Mouse (Mus musculus) embryonic facial prominence, embryonic 12.5 days (tissue): ENCODE results near the gene Gm31371. TPM values are rescaled to one million over a fixed set of nuclear protein-coding genes. Genes with fewer than 3 reads are reported as not detected.
"Not testable (repeated sequence)": the region's sequence is repeated elsewhere in the genome, so short reads cannot be mapped to it uniquely, and the experiment has no call there.

ENCODE experiments used
- ATAC-seq: fragments of 200-750 bp; cut with Nextera tagmentation; 2 replicates; pipeline ENCODE4 v1.8.0; 2017; ENCODE audit not compliant: insufficient number of reproducible peaks, insufficient read depth, low FRiP score, low TSS enrichment
- H3K27ac ChIP-seq: fragments of 300-500 bp; sonication (generic); 2 replicates; pipeline ENCODE4 v1.5.1; 2016; ENCODE audit warnings: mild to moderate bottlenecking
- H3K27me3 ChIP-seq: fragments of 300-500 bp; sonication (generic); 2 replicates; pipeline ENCODE4 v1.6.1; 2016; ENCODE audit warnings: mild to moderate bottlenecking, moderate library complexity
- H3K36me3 ChIP-seq: fragments of 300-500 bp; sonication (generic); 2 replicates; pipeline ENCODE4 v1.6.1; 2016; ENCODE audit warnings: mild to moderate bottlenecking
- H3K4me1 ChIP-seq: fragments of 300-500 bp; sonication (generic); 2 replicates; pipeline ENCODE4 v1.6.1; 2016
- H3K4me2 ChIP-seq: fragments of 300-500 bp; sonication (generic); replicated peaks from 2 replicates; pipeline ENCODE4 v1.6.1; 2016; ENCODE audit warnings: mild to moderate bottlenecking, moderate library complexity
- H3K4me3 ChIP-seq: fragments of 300-500 bp; sonication (generic); 2 replicates; pipeline ENCODE4 v1.5.1; 2016; ENCODE audit warnings: mild to moderate bottlenecking
- H3K9ac ChIP-seq: fragments of 300-500 bp; sonication (generic); 2 replicates; pipeline ENCODE4 v1.6.1; 2016; ENCODE audit warnings: mild to moderate bottlenecking, moderate library complexity
- H3K9me3 ChIP-seq: fragments of 300-500 bp; sonication (generic); 2 replicates; pipeline ENCODE4 v1.6.1; 2016; ENCODE audit warnings: mild to moderate bottlenecking, moderate library complexity
- WGBS: fragments of 180-500 bp; shearing (Covaris S2); methylation state at CpG from one replicate; pipeline ENCODE4 v1.1.7; 2016; 5-methylcytosine and 5-hydroxymethylcytosine counted together
- polyA plus RNA-seq: library from polyadenylated mRNA; unstranded; fragments of >200 nt; fragmentation: Nextera tagmentation; extraction: Ambion mirVana; gene quantifications from 2 replicates; pipeline ENCODE4 v1.2.1, GENCODE M21; 2016

Gene Gm31371
- not detected in 2 replicates for polyA plus RNA-seq

DNA sequence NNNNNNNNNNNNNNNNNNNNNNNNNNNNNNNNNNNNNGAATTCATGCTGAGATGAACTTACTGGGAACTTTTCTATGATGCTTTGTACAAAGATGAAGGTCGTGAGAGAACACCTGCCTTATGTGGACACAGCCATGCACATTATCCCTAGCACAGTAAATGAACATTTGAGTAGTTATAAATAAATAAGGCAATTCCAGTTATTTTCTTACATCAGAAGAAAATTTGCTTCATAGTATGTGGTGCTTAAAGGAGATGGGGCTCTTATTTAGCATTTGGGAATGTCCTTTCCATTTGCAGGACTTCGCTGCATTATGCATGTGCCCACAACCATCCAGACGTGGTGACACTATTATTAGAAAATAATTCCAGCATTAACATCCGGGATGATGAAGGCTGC is at the start of gene Gm31371:
TSS of gene Gm31371 (plus strand) at position 301 of the 400 bp plus-strand sequence.
- WGBS: 69% methylated on average over 3 of the region's 4 CpGs
- H3K36me3 ChIP-seq, H3K27ac ChIP-seq, H3K4me2 ChIP-seq, H3K4me1 ChIP-seq, H3K27me3 ChIP-seq, H3K4me3 ChIP-seq, H3K9ac ChIP-seq, ATAC-seq, H3K9me3 ChIP-seq: not testable (repeated sequence)

- WGBS: 87% methylated on average over 7 of the region's 8 CpGs
- not testable (repeated sequence) for ATAC-seq, H3K4me2 ChIP-seq, H3K4me3 ChIP-seq, H3K9me3 ChIP-seq, H3K9ac ChIP-seq, H3K36me3 ChIP-seq, H3K27ac ChIP-seq, H3K4me1 ChIP-seq, H3K27me3 ChIP-seq
Observed at GRCm38 (mm10) chr8:19906425-19907055, 3.3 kb downstream of the Gm31371 start.

- H3K36me3 ChIP-seq, H3K4me3 ChIP-seq, H3K4me1 ChIP-seq, ATAC-seq, H3K9me3 ChIP-seq, H3K27me3 ChIP-seq, H3K4me2 ChIP-seq, H3K27ac ChIP-seq, H3K9ac ChIP-seq: not testable (repeated sequence)
- 81% methylated on average over 5 of the region's 6 CpGs for WGBS
Observed at GRCm38 (mm10) chr8:19908841-19909321, 5.7 kb downstream of the Gm31371 start.

- H3K27me3 ChIP-seq, H3K4me1 ChIP-seq, H3K4me3 ChIP-seq, H3K9ac ChIP-seq, H3K27ac ChIP-seq, H3K9me3 ChIP-seq, ATAC-seq, H3K4me2 ChIP-seq, H3K36me3 ChIP-seq: not testable (repeated sequence)
- whole genome bisulfite sequencing: 79% methylated on average over 2 of the region's 3 CpGs
Observed at GRCm38 (mm10) chr8:19919086-19919485, 15.9 kb downstream of the Gm31371 start.

DNA sequence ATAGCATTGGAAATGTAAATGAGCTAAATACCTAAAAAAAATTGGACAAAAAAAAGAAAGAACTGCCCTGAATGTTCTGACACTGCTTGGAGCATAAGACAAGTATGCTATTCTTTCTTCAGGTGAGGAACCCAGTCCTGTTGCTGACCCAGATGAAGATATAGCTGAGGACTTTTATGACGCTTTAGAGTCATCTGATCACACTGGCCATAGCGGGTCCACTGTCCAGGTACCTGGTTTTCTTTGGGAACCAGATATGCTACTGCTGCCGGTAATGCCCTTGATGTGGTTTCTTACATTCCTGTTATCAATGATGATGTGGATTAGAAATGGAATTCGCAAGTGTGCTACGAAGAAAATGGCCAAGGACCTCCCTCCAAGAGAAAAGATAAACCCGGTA is 31.1 kb downstream of the Gm31371 start:
- not testable (repeated sequence) for H3K27me3 ChIP-seq, H3K9ac ChIP-seq, H3K4me1 ChIP-seq, H3K27ac ChIP-seq, H3K4me2 ChIP-seq, H3K9me3 ChIP-seq, ATAC-seq, H3K4me3 ChIP-seq, H3K36me3 ChIP-seq
- WGBS: 88% methylated on average over 1 of the region's 6 CpGs

DNA sequence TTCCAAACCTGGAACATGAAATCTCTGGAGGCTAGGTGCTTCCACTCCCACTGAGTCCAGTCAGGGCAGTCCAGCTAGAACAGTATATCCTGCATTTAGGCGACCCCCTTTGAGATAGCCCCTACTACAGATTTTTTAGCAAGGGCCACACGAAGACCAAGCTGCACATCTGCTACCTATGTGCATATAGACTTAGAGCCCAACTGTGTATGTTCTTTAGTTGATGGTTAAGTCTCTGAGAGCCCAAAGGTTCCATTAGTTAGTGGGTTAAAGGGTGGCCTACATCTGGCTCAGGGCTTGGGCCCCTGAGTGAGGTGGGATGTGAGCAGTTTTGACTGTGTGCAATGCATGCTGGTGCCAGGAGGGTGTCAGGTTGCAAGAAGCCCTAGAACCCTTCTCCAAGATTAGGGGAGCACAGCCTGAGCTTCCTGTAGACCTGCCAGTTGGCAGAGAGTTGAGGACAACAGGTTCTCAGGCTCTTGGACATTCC is 32.4 kb downstream of the Gm31371 start:
- H3K36me3 ChIP-seq, H3K27ac ChIP-seq, H3K4me1 ChIP-seq, H3K9me3 ChIP-seq, H3K27me3 ChIP-seq, H3K9ac ChIP-seq, ATAC-seq, H3K4me3 ChIP-seq, H3K4me2 ChIP-seq: not testable (repeated sequence)
- 66% methylated on average over 2 of the region's 2 CpGs for WGBS

- Histone ChIP-seq H3K4me1 (no peaks in the 10 kb centered on the region), H3K9me3 (0 out of 2 replicates have a peak, but pooled peaks cover 3% of the 10 kb centered on the region), H3K27ac (no peak overlapping the region), H3K4me2 (no peak overlapping the region), H3K36me3 (no peaks in the 10 kb centered on the region), H3K27me3 (no peaks in the 10 kb centered on the region), H3K4me3 (no peak overlapping the region), H3K9ac (no peak overlapping the region)
- 71% methylated on average over 2 of the region's 2 CpGs for WGBS
- no peak for ATAC-seq
Observed at GRCm38 (mm10) chr8:19960935-19961334, 57.7 kb downstream of the Gm31371 start.

- H3K4me1 ChIP-seq, H3K27me3 ChIP-seq, H3K4me2 ChIP-seq, H3K27ac ChIP-seq, H3K4me3 ChIP-seq, H3K36me3 ChIP-seq, H3K9me3 ChIP-seq, H3K9ac ChIP-seq, ATAC-seq: not testable (repeated sequence)
- WGBS: 76% methylated on average over 2 of the region's 2 CpGs
Observed at GRCm38 (mm10) chr8:19963766-19964165, 60.6 kb downstream of the Gm31371 start.

GRCm38 (mm10) chr8:19968151-19968550 is 65.0 kb downstream of the Gm31371 start:
- H3K4me3 ChIP-seq, H3K4me1 ChIP-seq, H3K27ac ChIP-seq, H3K9me3 ChIP-seq, H3K4me2 ChIP-seq, ATAC-seq, H3K36me3 ChIP-seq, H3K27me3 ChIP-seq, H3K9ac ChIP-seq: not testable (repeated sequence)
- WGBS: 54% methylated on average over 2 of the region's 2 CpGs

- H3K4me1 ChIP-seq, H3K4me2 ChIP-seq, ATAC-seq, H3K9me3 ChIP-seq, H3K27ac ChIP-seq, H3K36me3 ChIP-seq, H3K4me3 ChIP-seq, H3K9ac ChIP-seq, H3K27me3 ChIP-seq: not testable (repeated sequence)
- 88% methylated on average over 6 of the region's 6 CpGs for WGBS
Observed at GRCm38 (mm10) chr8:19975237-19975636, 72.0 kb downstream of the Gm31371 start.
